Comparison of ENCODE assay signal across 15 mouse cellular contexts in genomic region chr1:93577066-93577465, GRCm38 (mm10).
"Had no signal": no experiment of that assay in that cellular context is flagged by ENCODE, and none has a peak within 500 bp of the region (broad histone marks: within the 10 kb centered on the region; RNA-seq: fewer than 3 reads in every experiment).

No protein-coding gene starts in this region.

- H3K4me3 ChIP-seq: kidney, embryonic 15.5 days; limb, embryonic 13.5 days; liver, embryonic 15.5 days; midbrain, embryonic 10.5 days; neural tube, embryonic 12.5 days; stomach, embryonic 15.5 days had no signal

- ATAC-seq: lung, postnatal 0 days had no signal

- DNase-seq: kidney, adult 2 months; kidney, postnatal 14 days; lung, adult 2 months; lung, postnatal 36 days; midbrain, embryonic 14.5 days; right cerebral cortex, postnatal 14 days; thymus, postnatal 4 days had no signal

- H3K36me3 ChIP-seq: liver, embryonic 15.5 days; midbrain, embryonic 10.5 days; stomach, embryonic 15.5 days had no signal

- H3K27ac ChIP-seq: kidney, embryonic 15.5 days; limb, embryonic 13.5 days; liver, embryonic 15.5 days; midbrain, embryonic 10.5 days; neural tube, embryonic 12.5 days; stomach, embryonic 15.5 days had no signal

- H3K4me2 ChIP-seq: kidney, embryonic 15.5 days; limb, embryonic 13.5 days; liver, embryonic 11.5 days; liver, embryonic 15.5 days; neural tube, embryonic 12.5 days; stomach, embryonic 15.5 days had no signal

- H3K9ac ChIP-seq: kidney, embryonic 15.5 days; limb, embryonic 13.5 days; liver, embryonic 15.5 days; neural tube, embryonic 12.5 days; stomach, embryonic 15.5 days had no signal

- H3K9me3 ChIP-seq: kidney, embryonic 15.5 days; limb, embryonic 13.5 days; liver, embryonic 15.5 days; midbrain, embryonic 10.5 days; neural tube, embryonic 12.5 days; stomach, embryonic 15.5 days had no signal

- H3K4me1 ChIP-seq: kidney, embryonic 15.5 days; limb, embryonic 13.5 days; liver, embryonic 15.5 days; midbrain, embryonic 10.5 days; neural tube, embryonic 12.5 days; stomach, embryonic 15.5 days had no signal

- H3K27me3 ChIP-seq: kidney, embryonic 15.5 days; limb, embryonic 13.5 days; liver, embryonic 15.5 days; neural tube, embryonic 12.5 days; stomach, embryonic 15.5 days had no signal
